Mouse (Mus musculus) limb, embryonic 15.5 days (tissue): ENCODE data around the gene Lin7a. TPM values are rescaled to one million over a fixed set of nuclear protein-coding genes. Genes with fewer than 3 reads are reported as not detected.
"Not testable (repeated sequence)": the region's sequence is repeated elsewhere in the genome, so short reads cannot be mapped to it uniquely, and the experiment has no call there.

ENCODE experiments used
- ATAC-seq: fragments of 200-750 bp; cut with Nextera tagmentation; 2 replicates; pipeline ENCODE4 v1.8.0; 2017; ENCODE audit warnings: low read depth, moderate TSS enrichment; ENCODE audit not compliant: insufficient number of reproducible peaks, low FRiP score, low TSS enrichment
- H3K27ac ChIP-seq: fragments of 300-500 bp; sonication (generic); 2 replicates; pipeline ENCODE4 v1.5.1; 2015; ENCODE audit warnings: moderate library complexity, mild to moderate bottlenecking, inconsistent platforms
- H3K27me3 ChIP-seq: fragments of 300-500 bp; sonication (generic); 2 replicates; pipeline ENCODE4 v1.6.1; 2015; ENCODE audit warnings: inconsistent platforms
- H3K36me3 ChIP-seq: fragments of 300-500 bp; sonication (generic); 2 replicates; pipeline ENCODE4 v1.6.1; 2015; ENCODE audit warnings: inconsistent platforms
- H3K4me1 ChIP-seq: fragments of 300-500 bp; sonication (generic); 2 replicates; pipeline ENCODE4 v1.6.1; 2015; ENCODE audit warnings: inconsistent platforms
- H3K4me2 ChIP-seq: fragments of 300-500 bp; sonication (generic); 2 replicates; pipeline ENCODE4 v1.6.1; 2015; ENCODE audit warnings: mild to moderate bottlenecking, inconsistent platforms
- H3K4me3 ChIP-seq: fragments of 300-500 bp; sonication (generic); 2 replicates; pipeline ENCODE4 v1.5.1; 2015; ENCODE audit warnings: mild to moderate bottlenecking, inconsistent platforms
- H3K9ac ChIP-seq: fragments of 300-500 bp; sonication (generic); 2 replicates; pipeline ENCODE4 v1.6.1; 2015; ENCODE audit warnings: inconsistent platforms
- H3K9me3 ChIP-seq: fragments of 300-500 bp; sonication (generic); 2 replicates; pipeline ENCODE4 v1.6.1; 2016; ENCODE audit warnings: inconsistent platforms
- WGBS: fragments of 180-500 bp; shearing (Covaris S2); methylation state at CpG from one replicate; pipeline ENCODE4 v1.1.7; 2015; 5-methylcytosine and 5-hydroxymethylcytosine counted together
- polyA plus RNA-seq: library from polyadenylated mRNA; unstranded; fragments of >200 nt; fragmentation: Nextera tagmentation; extraction: Ambion mirVana; gene quantifications from 2 replicates; pipeline ENCODE4 v1.2.1, GENCODE M21; 2015

Gene Lin7a
- polyA plus RNA-seq, 1 experiment from 2014 or later: 4.5 TPM

DNA sequence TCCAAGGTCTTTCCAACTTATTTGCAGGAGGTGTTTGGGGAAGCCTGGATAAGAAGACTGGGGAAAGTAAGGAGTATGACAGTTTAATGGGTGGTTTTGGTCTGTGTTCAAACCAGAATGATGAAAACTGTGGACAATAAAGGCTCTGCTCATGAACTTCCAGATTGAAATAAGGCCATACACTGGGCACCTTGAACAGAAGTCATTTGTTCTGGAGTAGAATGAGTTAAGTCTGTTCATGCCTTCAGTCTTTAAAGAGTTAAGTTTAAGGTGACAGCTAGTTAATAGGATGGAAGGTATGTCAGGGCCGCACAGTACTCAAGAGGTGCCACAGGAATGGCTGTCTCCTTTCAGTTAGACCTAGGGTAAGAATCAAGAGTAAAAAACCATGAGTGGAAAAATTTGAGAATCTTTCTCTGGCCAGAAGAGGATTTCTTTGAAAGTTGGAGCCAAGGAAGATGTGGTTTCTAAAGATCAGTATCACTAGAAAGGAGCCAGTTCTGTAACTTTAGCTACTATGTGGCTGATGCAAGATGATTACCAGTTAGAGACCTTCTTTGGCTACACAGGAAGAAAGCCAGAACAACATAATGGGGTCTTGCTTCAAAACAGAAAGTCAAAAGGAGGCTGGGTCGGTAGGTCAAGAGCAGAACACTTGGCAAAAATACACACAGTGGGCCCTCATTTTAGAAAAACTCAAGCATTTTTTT lies 33.2 kb upstream of the Lin7a start:
- ATAC-seq: no peak
- 57% methylated on average over 2 of the region's 2 CpGs for WGBS

DNA sequence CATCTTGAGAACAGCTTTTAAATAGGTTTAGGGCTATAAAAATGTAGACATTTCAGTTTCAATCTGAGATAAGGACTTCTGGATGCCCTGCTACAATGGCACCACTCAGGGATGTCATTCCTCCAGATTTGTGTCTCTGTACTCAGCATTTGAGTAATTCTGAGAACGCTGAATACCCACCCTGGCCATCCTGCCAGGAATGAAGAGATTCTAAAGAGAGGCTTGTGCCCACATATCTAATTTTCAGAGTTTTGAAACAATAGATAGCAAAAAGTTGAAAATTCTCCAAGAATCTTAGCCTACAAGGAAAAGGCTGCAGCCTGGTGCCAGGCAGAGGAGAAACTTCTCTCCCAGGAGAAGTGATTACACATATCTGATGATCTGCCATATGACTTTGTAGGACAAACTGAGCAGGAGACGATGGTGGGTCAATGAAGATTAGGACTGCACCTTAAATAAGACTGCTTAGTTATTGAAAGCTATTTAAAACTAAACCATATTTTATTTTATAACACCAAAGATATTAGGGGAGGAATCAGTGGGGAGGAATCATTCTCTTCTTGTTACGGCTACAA lies 32.5 kb upstream of the Lin7a start:
- H3K27ac ChIP-seq: no peak overlapping the region
- 81% methylated on average over 3 of the region's 3 CpGs for WGBS

More for the DNA sequence above, 33.2 kb upstream of the Lin7a start:
- Histone ChIP-seq H3K27me3 (no peaks in the 10 kb centered on the region), H3K4me3 (no peak overlapping the region), H3K36me3 (no peaks in the 10 kb centered on the region), H3K9me3 (no peaks in the 10 kb centered on the region), H3K9ac (no peak overlapping the region), H3K27ac (no peak overlapping the region), H3K4me2 (no peak overlapping the region), H3K4me1 (no peaks in the 10 kb centered on the region)

DNA sequence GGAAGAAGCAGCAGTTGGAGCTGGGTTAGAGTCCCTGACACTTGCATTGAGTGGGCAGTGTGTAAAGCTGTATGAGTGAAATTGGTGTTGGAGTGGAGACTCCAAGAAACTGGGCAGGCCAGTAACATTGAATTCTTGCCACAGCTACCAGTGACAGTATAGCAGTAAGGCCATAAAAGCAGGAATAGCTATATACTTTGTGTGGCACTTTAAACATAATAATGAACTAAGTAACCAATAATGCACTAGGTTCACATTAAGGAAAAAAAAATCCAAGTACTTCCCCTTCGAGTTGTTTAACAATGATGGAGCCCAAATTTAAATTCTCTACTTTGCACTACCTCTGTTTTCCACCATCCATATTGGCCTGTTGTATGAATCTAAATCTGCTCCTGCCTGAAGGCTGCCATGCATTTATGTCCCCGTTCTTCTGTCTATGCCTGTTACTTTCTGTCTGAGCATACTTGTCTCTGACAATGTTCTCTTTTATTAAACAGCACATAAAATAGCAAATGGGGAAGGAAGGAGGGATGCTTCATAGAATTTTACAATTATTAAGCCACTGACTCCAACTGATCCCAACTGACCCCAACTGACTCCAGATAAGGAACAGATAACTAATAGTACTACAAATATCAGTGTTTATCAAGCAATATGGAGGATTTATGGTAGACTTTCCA lies 31.7 kb upstream of the Lin7a start:
- H3K27me3 ChIP-seq: no peaks in the 10 kb centered on the region
- no peaks in the 10 kb centered on the region for H3K9me3 ChIP-seq
- no peaks in the 10 kb centered on the region for H3K4me1 ChIP-seq
- no peaks in the 10 kb centered on the region for H3K36me3 ChIP-seq
- ATAC-seq: no peak
- no peak overlapping the region for H3K4me3 ChIP-seq
- H3K4me2 ChIP-seq: no peak overlapping the region
- WGBS: 79% methylated on average over 2 of the region's 2 CpGs
- no peak overlapping the region for H3K9ac ChIP-seq
- H3K27ac ChIP-seq: no peak overlapping the region

More for the DNA sequence above, 32.5 kb upstream of the Lin7a start:
- Histone ChIP-seq H3K27me3 (no peaks in the 10 kb centered on the region), H3K36me3 (no peaks in the 10 kb centered on the region), H3K4me2 (no peak overlapping the region), H3K4me3 (no peak overlapping the region), H3K4me1 (no peaks in the 10 kb centered on the region), H3K9ac (no peak overlapping the region), H3K9me3 (no peaks in the 10 kb centered on the region)
- no peak for ATAC-seq

DNA sequence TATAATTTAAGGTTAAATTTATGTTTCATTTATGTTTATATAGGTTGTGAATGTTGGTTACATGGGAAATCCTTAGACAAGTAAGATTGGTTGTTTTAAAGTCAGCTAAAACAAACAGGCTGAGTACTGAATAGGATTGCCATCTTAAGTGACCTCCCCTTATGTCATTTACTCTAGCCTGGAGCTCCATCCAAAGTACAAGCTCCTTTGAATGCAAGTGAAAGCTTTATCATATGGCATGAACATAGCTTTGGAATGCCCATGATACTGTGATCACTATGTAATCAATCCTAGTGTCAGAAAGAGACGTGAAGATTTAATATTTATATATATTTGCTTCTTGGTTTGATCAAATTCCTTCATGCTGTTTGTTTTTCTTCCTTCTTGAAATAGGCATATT lies 31.0 kb upstream of the Lin7a start:
- H3K27me3 ChIP-seq: no peaks in the 10 kb centered on the region
- no peak overlapping the region for H3K4me3 ChIP-seq
- no peak overlapping the region for H3K9ac ChIP-seq
- H3K36me3 ChIP-seq: no peaks in the 10 kb centered on the region
- 72% methylated on average over 1 of the region's 1 CpGs for WGBS
- no peak for ATAC-seq
- H3K4me2 ChIP-seq: no peak overlapping the region
- no peaks in the 10 kb centered on the region for H3K4me1 ChIP-seq
- H3K27ac ChIP-seq: no peak overlapping the region
- no peaks in the 10 kb centered on the region for H3K9me3 ChIP-seq

DNA sequence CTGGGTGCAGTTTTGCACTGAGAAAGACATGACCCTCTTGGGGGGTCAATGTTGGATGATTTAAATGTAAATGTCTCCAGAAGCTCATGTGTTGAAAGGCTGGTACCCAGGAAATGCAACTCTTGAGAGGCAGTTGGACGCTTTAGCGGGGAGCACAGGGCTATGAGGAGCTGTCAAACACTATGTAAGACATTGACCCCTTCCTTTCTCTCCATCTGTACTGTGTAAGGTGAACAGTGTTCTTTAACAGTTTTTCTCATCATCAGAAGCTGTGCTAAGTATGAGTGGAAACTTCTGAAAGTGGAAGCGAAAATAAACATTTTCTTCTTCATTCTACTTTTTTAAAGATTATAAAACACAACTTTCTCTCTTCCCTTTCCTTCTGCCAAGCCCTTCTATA lies 30.5 kb upstream of the Lin7a start:
- H3K4me3 ChIP-seq: no peak overlapping the region
- H3K4me2 ChIP-seq: no peak overlapping the region
- no peaks in the 10 kb centered on the region for H3K9me3 ChIP-seq
- H3K27me3 ChIP-seq: no peaks in the 10 kb centered on the region
- H3K27ac ChIP-seq: no peak overlapping the region
- H3K9ac ChIP-seq: no peak overlapping the region
- no peaks in the 10 kb centered on the region for H3K4me1 ChIP-seq
- WGBS: 93% methylated on average over 3 of the region's 3 CpGs
- no peak for ATAC-seq
- no peaks in the 10 kb centered on the region for H3K36me3 ChIP-seq

DNA sequence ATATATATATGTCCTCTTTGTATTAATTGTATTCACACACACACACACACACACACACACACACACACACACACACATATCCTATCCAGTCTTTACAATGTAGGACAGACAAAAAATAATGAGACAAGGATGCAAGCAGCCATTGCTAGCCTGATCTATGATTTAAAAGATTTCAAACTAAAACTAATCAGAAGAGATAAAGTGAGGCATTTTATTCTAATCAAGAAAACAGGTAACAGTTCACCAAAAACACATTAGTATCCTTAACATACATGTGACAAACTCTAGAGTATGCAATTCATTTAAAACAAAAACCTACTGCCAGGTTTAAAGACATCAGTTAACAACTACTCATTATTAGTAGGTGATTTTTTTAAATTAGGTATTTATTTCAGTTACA lies 30.1 kb upstream of the Lin7a start:
- H3K9me3 ChIP-seq: no peaks in the 10 kb centered on the region
- no peak overlapping the region for H3K4me3 ChIP-seq
- no peaks in the 10 kb centered on the region for H3K4me1 ChIP-seq
- H3K27me3 ChIP-seq: no peaks in the 10 kb centered on the region
- H3K4me2 ChIP-seq: no peak overlapping the region
- no peak overlapping the region for H3K27ac ChIP-seq
- H3K36me3 ChIP-seq: no peaks in the 10 kb centered on the region
- no peak overlapping the region for H3K9ac ChIP-seq
- no peak for ATAC-seq

DNA sequence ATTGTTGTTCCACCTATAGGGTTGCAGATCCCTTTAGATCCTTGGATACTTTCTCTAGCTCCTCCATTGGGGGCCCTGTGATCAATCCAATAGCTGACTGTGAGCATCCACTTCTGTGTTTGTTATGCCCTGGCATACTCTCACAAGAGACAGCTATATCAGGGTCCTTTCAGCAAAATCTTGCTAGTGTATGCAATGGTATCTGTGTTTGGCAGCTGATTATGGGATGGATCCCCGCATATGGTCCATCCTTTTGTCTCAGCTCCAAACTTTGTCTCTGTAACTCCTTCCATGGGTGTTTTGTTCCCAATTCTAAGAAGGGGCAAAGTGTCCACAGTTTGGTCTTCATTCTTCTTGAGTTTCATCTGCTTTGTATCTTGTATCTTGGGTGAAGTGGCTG lies 29.5 kb upstream of the Lin7a start:
- H3K4me2 ChIP-seq, H3K4me1 ChIP-seq, H3K9me3 ChIP-seq, H3K9ac ChIP-seq, H3K36me3 ChIP-seq, H3K27me3 ChIP-seq, H3K27ac ChIP-seq, ATAC-seq, H3K4me3 ChIP-seq: not testable (repeated sequence)
- 88% methylated on average over 1 of the region's 1 CpGs for WGBS

DNA sequence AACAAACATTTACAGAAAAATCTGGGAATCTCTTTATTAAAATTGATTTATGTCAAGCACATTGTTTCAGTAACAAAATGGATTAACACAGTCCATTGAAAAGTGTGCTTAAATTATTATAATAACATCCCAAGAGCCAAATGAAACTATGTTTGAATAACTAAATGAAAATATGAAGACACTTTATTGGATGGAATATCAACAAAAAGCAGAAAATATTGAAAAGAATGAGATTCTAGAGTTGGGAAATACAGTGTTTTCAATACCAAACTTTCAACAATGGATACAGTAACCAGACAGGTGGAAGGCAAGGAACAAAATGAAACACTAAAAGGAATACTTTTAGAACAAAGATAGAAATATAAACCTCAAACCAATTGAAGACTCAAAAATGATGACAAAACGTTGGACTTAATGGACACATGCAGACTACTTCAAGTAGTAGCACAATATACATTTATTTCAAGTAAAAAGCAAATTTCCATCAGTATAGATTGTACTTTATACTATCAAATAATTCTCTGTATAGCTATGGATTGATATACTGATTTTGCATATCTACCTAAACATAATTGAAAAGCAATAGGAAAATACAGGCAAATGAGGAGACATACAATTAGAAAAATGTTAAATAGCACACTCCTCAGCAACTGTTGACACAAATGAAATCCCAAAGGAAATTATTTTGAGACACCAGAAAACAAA lies 28.6 kb upstream of the Lin7a start:
- H3K4me2 ChIP-seq: no peak overlapping the region
- 70% methylated on average over 1 of the region's 1 CpGs for WGBS
- H3K36me3 ChIP-seq: no peaks in the 10 kb centered on the region

DNA sequence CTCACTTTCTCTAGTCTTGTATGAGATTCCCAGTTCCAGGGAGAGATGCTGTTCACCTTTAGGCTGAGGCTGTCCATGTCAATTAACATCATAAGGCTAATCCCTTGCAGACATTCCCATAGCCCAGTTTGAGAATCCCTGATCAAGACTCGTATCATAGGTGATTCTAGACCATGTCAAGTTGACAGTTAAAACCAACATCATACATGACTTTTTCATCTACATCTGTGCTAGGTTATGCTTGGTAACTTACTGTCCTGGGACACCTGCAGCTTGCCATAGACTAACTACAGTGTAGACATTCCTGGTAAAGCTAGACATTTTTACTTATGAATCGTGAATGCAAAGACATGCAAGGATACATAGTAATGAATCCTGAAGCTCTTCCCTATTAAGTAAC lies 27.3 kb upstream of the Lin7a start:
- Histone ChIP-seq H3K27me3 (no peaks in the 10 kb centered on the region), H3K36me3 (no peaks in the 10 kb centered on the region), H3K27ac (no peak overlapping the region), H3K4me1 (no peaks in the 10 kb centered on the region), H3K9me3 (no peaks in the 10 kb centered on the region), H3K4me2 (no peak overlapping the region), H3K4me3 (no peak overlapping the region), H3K9ac (no peak overlapping the region)
- WGBS: 84% methylated on average over 2 of the region's 2 CpGs
- no peak for ATAC-seq

More for the DNA sequence above, 28.6 kb upstream of the Lin7a start:
- Histone ChIP-seq H3K27ac (no peak overlapping the region), H3K27me3 (no peaks in the 10 kb centered on the region), H3K4me1 (no peaks in the 10 kb centered on the region), H3K9ac (no peak overlapping the region), H3K4me3 (no peak overlapping the region), H3K9me3 (no peaks in the 10 kb centered on the region)
- no peak for ATAC-seq

DNA sequence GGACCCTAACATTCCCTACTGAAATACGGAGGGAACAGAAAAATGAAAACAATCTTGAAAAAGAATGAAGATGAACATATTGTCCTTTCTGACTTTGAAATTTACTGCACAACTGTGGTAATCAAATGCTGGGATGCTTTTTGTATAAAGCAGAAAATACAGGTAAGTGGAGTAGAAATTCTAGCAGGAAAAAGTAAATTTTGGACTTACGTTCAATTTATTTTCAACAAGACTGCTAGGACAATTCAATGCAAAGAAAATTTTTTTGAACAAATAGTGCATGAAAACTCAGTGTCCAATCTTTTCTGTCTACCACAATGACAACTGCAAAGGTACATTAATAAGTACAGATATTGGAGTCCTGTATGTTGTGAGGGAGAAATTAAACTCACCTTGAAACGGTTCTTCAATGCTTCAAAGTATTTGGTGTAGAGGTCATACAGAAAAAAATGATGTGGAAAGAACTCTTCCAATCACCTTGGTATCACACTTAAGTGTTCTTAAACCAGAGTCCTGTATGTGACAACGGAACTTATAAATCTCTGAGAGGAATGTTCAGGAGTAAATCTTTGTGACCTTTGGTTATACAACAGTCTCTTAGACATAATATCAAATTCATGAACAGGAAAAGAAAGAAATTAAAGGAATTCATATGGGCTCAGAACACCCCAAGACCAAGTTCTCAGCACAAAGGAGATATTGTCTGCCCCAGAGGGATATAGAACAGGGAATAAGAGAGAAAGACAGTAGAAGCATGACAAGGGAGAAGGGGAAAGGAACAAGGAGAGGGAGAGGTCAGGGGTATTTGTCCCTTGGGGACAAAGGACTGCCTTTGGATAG lies 26.6 kb upstream of the Lin7a start:
- Histone ChIP-seq H3K9ac (no peak overlapping the region), H3K4me1 (no peaks in the 10 kb centered on the region), H3K27ac (no peak overlapping the region), H3K27me3 (no peaks in the 10 kb centered on the region), H3K36me3 (no peaks in the 10 kb centered on the region), H3K4me3 (no peak overlapping the region), H3K4me2 (no peak overlapping the region), H3K9me3 (no peaks in the 10 kb centered on the region)
- WGBS: 88% methylated on average over 4 of the region's 4 CpGs
- no peak for ATAC-seq

DNA sequence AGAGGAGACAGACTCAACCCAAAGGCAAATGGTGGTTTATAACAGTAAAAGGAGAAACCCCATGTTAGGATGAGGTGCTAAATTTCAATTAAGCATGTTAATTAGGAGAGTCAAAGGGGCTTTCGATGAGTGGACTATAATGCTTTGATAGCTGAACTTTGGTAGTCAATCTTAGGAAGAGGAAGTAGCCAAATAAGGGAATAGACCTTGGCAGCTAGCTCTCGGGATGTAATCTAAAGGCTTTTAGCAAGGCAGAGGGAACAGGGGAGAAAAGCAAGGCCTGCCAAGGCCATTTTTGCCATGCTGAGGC lies 26.0 kb upstream of the Lin7a start:
- Histone ChIP-seq H3K4me1 (no peaks in the 10 kb centered on the region), H3K27ac (no peak overlapping the region), H3K36me3 (no peaks in the 10 kb centered on the region), H3K9me3 (no peaks in the 10 kb centered on the region), H3K4me3 (no peak overlapping the region), H3K4me2 (no peak overlapping the region), H3K27me3 (no peaks in the 10 kb centered on the region), H3K9ac (no peak overlapping the region)
- WGBS: 41% methylated on average over 2 of the region's 2 CpGs
- ATAC-seq: no peak
